In the genomic region with DNA sequence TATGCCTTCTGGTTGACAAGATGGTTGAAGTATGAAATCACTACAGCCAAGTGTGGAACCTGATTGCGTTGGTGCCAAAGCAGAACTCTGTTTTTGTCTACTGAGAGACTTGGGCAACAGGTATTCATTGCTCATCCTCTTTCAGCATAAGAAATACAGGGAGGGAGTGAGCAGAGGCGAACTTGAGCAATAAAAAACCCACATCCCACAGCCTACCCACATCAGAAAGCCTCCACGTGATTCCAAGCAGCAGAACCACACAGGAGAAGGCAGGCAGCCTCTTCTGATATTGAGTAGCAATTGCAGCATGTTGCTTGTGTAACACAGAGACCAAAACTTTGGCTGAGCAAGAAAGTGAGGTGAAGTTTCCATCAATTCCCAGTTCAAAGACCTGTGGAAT, we compare ENCODE assay signal across 16 mouse cellular contexts. TPM values are rescaled to one million over a fixed set of nuclear protein-coding genes. Genes with fewer than 3 reads are reported as not detected.
A peak's percentile ranks its signal among the peaks of the same experiment; 100 is the strongest.
DNase-seq lines count a peak whose midpoint lies in the region; ATAC-seq lines count a peak whose summit lies in the region.
"Had no signal": no experiment of that assay in that cellular context is flagged by ENCODE, and none has a peak within 500 bp of the region (broad histone marks: within the 10 kb centered on the region; RNA-seq: fewer than 3 reads in every experiment).

No protein-coding gene starts in this region.

- WGBS in heart, embryonic 16.5 days = 72% methylated on average over 3 of the region's 3 CpGs

- ATAC-seq in heart, embryonic 16.5 days (replicated peaks; ENCODE audit: extremely low read depth, insufficient read depth, low FRiP score) = 0 out of 2 replicates have a peak, but pooled peaks have one; percentile 49

- no peaks in the 10 kb centered on the region for H3K36me3 ChIP-seq in heart, embryonic 16.5 days (ENCODE audit: control insufficient read depth, insufficient read depth)
- H3K36me3 ChIP-seq: forebrain, embryonic 10.5 days; heart, embryonic 12.5 days; hindbrain, embryonic 13.5 days; liver, embryonic 13.5 days; neural tube, embryonic 13.5 days had no signal

- H3K4me2 ChIP-seq in heart, embryonic 16.5 days (ENCODE audit: low read depth, low read length) = no peak overlapping the region
- H3K4me2 ChIP-seq: heart, embryonic 12.5 days; hindbrain, embryonic 13.5 days; liver, embryonic 13.5 days; neural tube, embryonic 13.5 days had no signal

- H3K27ac ChIP-seq in heart, embryonic 16.5 days (ENCODE audit: low read length) = no peak overlapping the region
- H3K27ac ChIP-seq: forebrain, embryonic 10.5 days; hindbrain, embryonic 13.5 days; layer of hippocampus, adult 2 months; neural tube, embryonic 13.5 days had no signal

- H3K9ac ChIP-seq in heart, embryonic 16.5 days (ENCODE audit: low read length) = no peak overlapping the region
- H3K9ac ChIP-seq: heart, embryonic 12.5 days; hindbrain, embryonic 13.5 days; liver, embryonic 13.5 days; neural tube, embryonic 13.5 days had no signal

- H3K4me1 ChIP-seq in heart, embryonic 16.5 days (ENCODE audit: control insufficient read depth, insufficient read depth, low read length) = 0 out of 2 replicates have a peak, but pooled peaks cover 2% of the 10 kb centered on the region
- H3K4me1 ChIP-seq: forebrain, embryonic 10.5 days; hindbrain, embryonic 13.5 days; neural tube, embryonic 13.5 days had no signal

- no peak overlapping the region for H3K4me3 ChIP-seq in heart, embryonic 16.5 days (ENCODE audit: low read length)
- H3K4me3 ChIP-seq: forebrain, embryonic 10.5 days; heart, embryonic 12.5 days; hindbrain, embryonic 13.5 days; layer of hippocampus, adult 2 months; liver, embryonic 13.5 days; neural tube, embryonic 13.5 days had no signal

- no peaks in the 10 kb centered on the region for H3K27me3 ChIP-seq in heart, embryonic 16.5 days (ENCODE audit: control insufficient read depth, insufficient read depth, low read length)
- H3K27me3 ChIP-seq: heart, embryonic 12.5 days; hindbrain, embryonic 13.5 days; liver, embryonic 13.5 days; neural tube, embryonic 13.5 days had no signal

- DNase-seq in heart, adult 11 months = no peak
- DNase-seq in CD4-positive helper T cell, adult 2 months (ENCODE audit: low read depth, low spot score) = peak; percentile 89
- DNase-seq in induced T-regulatory cell, adult 2 months (ENCODE audit: low read depth) = peak; percentile 39
- DNase-seq in thymus, adult 18-20 months = peak; percentile 32 to 67
- DNase-seq in kidney, postnatal 10 days = no peak
- no peak for DNase-seq in embryo, embryonic 11 days
- DNase-seq in embryo, embryonic 9.5 days (ENCODE audit: extremely low spot score) = no peak
- DNase-seq: cerebellum, adult 2 months; kidney, adult 8-10 months; liver, embryonic 13.5 days had no signal

- H3K9me3 ChIP-seq in heart, embryonic 16.5 days (replicated peaks; ENCODE audit: control insufficient read depth, low read length) = no peaks in the 10 kb centered on the region
- H3K9me3 ChIP-seq: forebrain, embryonic 10.5 days; hindbrain, embryonic 13.5 days; liver, embryonic 13.5 days; neural tube, embryonic 13.5 days had no signal

RNA-seq across cellular contexts. Expression of a gene that starts 37.5 kb away (rescaled TPM):
- polyA plus RNA-seq in heart, embryonic 16.5 days (2015; fragmentation: Nextera tagmentation; extraction: Ambion mirVana) = 7.4 and 7.9 TPM in 2 replicates

Comparison
In these comparisons a context has a peak if more than half of its experiments do, and no peak if none do; other contexts are left out.
1. DNase-seq: peak in CD4-positive helper T cell, adult 2 months (single experiment), induced T-regulatory cell, adult 2 months (single experiment) and thymus, adult 18-20 months (2 of 2); none in heart, adult 11 months (single experiment), kidney, postnatal 10 days (single experiment), embryo, embryonic 11 days (single experiment) and embryo, embryonic 9.5 days (single experiment).